Mouse (Mus musculus) forebrain, postnatal 0 days (tissue): ENCODE measurements at regions not wholly inside any gene's neighbourhood (a gene's known extent, or its start where the extent isn't known, plus 50 kb on each side); places are given as distances from the start of the nearest gene placed in this dataset.
"Not testable (repeated sequence)": the region's sequence is repeated elsewhere in the genome, so short reads cannot be mapped to it uniquely, and the experiment has no call there.

Experiments used
- ATAC-seq: fragments of 200-750 bp; cut with Nextera tagmentation; 2 replicates; pipeline ENCODE4 v1.8.0; 2017; ENCODE audit warnings: mild to moderate bottlenecking, moderate library complexity
- DNase-seq: peaks from one replicate; pipeline ENCODE4 v3.0.0-alpha.2; 2015
- H3K27ac ChIP-seq: fragments of 300-500 bp; sonication (generic); 2 replicates; pipeline ENCODE4 v1.5.1; 2014; ENCODE audit warnings: low read depth, mild to moderate bottlenecking, antibody characterized with exemption, low read length, moderate library complexity, mixed read lengths
- H3K27me3 ChIP-seq: fragments of 300-500 bp; sonication (generic); 2 replicates; pipeline ENCODE4 v1.6.1; 2014; ENCODE audit warnings: mild to moderate bottlenecking, low read length, mixed read lengths; ENCODE audit not compliant: insufficient read depth
- H3K36me3 ChIP-seq: fragments of 300-500 bp; sonication (generic); 2 replicates; pipeline ENCODE4 v1.6.1; 2014; ENCODE audit warnings: mild to moderate bottlenecking, moderate library complexity; ENCODE audit not compliant: insufficient read depth
- H3K4me1 ChIP-seq: fragments of 300-500 bp; sonication (generic); 2 replicates; pipeline ENCODE4 v1.6.1; 2014; ENCODE audit warnings: antibody characterized with exemption; ENCODE audit not compliant: insufficient read depth
- H3K4me2 ChIP-seq: fragments of 300-500 bp; sonication (generic); 2 replicates; pipeline ENCODE4 v1.6.1; 2014; ENCODE audit warnings: low read depth, mild to moderate bottlenecking, moderate library complexity
- H3K4me3 ChIP-seq: fragments of 300-500 bp; sonication (generic); 2 replicates; pipeline ENCODE4 v1.5.1; 2014; ENCODE audit warnings: low read depth, low read length, mixed read lengths
- H3K9ac ChIP-seq: fragments of 300-500 bp; sonication (generic); 2 replicates; pipeline ENCODE4 v1.6.1; 2014; ENCODE audit warnings: mild to moderate bottlenecking
- H3K9me3 ChIP-seq: fragments of 300-500 bp; sonication (generic); 2 replicates; pipeline ENCODE4 v1.6.1; 2016; ENCODE audit warnings: low read length
- CTCF ChIP-seq: sonication (generic); IDR thresholded peaks from 2 replicates; pipeline ENCODE4 v1.5.1; 2016; ENCODE audit warnings: antibody characterized with exemption, control low read depth, low read depth
- WGBS: fragments of 180-500 bp; shearing (Covaris S2); extraction: QIAGEN DNeasy Blood & Tissue Kit; methylation state at CpG from one replicate; pipeline ENCODE4 v1.1.7; 2014; 5-methylcytosine and 5-hydroxymethylcytosine counted together

DNA sequence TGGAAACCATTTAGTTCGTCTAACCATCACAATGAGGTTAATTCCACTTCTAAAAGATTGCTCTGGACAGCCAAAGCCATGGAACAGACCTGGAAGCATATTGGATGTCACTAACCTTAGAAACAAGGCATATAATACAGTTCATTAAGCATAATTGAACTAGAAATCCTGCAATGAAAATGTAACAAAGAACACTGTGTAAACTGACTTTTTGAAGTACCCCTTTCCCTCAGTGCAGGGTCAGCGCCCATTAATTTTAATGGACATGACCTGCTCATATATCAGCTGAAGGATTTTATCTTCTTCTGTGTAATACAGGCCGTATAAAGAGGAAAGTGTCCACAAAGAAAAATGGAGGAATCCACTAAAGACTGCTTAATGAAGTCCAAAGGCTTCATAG lies 263.7 kb downstream of the Tpbg start:
- H3K9ac ChIP-seq: no peak overlapping the region
- H3K36me3 ChIP-seq: no peaks in the 10 kb centered on the region
- no peak overlapping the region for H3K4me2 ChIP-seq
- no peak overlapping the region for H3K4me3 ChIP-seq
- no peaks in the 10 kb centered on the region for H3K27me3 ChIP-seq
- ATAC-seq (no peak), DNase-seq (no peak)
- 82% methylated on average over 3 of the region's 3 CpGs for WGBS
- peaks cover 5% of the 10 kb centered on the region; the same call in 1 of the 2 replicates for H3K4me1 ChIP-seq
- no peak for TF ChIP-seq CTCF
- no peak overlapping the region for H3K27ac ChIP-seq
- no peaks in the 10 kb centered on the region for H3K9me3 ChIP-seq

DNA sequence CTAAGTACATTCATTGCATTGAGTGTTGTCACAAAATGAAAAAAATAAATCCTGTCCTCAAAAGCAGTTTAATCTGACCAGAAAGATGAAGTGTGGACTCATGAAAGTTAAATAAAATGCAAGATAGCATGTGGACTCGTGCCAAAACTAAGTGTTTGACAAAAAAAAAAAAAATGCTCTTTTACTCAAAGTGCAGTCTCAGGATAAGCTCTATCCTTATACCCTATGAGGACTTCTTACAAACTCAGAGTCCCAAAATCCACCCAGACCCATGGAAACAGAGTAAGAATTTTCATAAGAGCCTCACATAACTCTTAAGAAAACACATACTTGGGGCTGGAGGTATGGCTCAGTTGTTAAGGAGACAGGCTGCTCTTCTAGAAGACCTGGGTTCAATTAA lies 267.7 kb downstream of the Tpbg start:
- DNase-seq: no peak
- no peaks in the 10 kb centered on the region for H3K4me1 ChIP-seq
- H3K9me3 ChIP-seq: no peaks in the 10 kb centered on the region
- no peak overlapping the region for H3K4me3 ChIP-seq
- H3K4me2 ChIP-seq: no peak overlapping the region
- no peak for ATAC-seq
- no peak overlapping the region for H3K27ac ChIP-seq
- no peak for TF ChIP-seq CTCF
- H3K9ac ChIP-seq: no peak overlapping the region
- WGBS: 91% methylated on average over 1 of the region's 1 CpGs
- H3K36me3 ChIP-seq: no peaks in the 10 kb centered on the region
- no peaks in the 10 kb centered on the region for H3K27me3 ChIP-seq

DNA sequence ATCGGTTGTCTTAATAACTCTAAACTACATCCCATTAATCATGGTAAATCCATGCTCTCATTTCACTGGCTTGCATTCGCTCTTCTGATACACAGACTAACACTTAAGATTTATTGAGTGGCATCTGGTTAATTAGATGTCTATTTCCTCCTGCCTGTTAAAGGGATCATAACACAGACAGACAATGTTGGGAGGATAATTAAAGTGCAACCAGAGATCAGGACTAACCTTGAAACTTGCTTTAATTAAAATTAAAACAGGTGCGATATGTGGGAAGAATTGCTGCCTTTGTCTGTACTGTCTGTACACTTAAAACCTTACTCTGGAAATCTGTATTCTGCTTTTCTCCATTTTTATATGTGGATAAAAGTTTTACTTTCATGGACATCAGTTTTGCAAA lies 277.2 kb downstream of the Tpbg start:
- Histone ChIP-seq H3K4me3 (no peak overlapping the region), H3K27ac (no peak overlapping the region), H3K4me1 (no peaks in the 10 kb centered on the region), H3K27me3 (no peaks in the 10 kb centered on the region), H3K36me3 (no peaks in the 10 kb centered on the region), H3K9ac (no peak overlapping the region), H3K4me2 (no peak overlapping the region), H3K9me3 (no peaks in the 10 kb centered on the region)
- ATAC-seq: no peak
- DNase-seq: no peak
- WGBS: 68% methylated on average over 3 of the region's 3 CpGs
- TF ChIP-seq CTCF: no peak

DNA sequence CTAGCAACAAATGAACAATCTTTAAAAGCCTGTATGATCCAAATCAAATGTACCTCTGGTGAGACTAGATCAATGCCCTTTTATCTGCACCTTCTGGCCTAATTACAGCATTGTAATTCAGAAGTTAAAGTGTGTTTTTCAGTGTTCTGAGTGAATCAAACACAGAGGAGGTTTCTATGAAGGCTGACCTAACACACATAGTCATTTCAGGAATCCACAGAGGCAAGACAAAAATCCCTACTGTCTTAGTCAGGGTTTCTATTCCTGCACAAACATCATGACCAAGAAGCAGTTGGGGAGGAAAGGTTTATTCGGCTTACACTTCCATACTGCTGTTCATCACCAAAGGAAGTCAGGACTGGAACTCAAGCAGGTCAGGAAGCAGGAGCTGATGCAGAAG lies 293.4 kb downstream of the Tpbg start:
- not testable (repeated sequence) for H3K36me3 ChIP-seq, H3K9ac ChIP-seq, DNase-seq, H3K4me2 ChIP-seq, H3K4me1 ChIP-seq, H3K9me3 ChIP-seq, ATAC-seq, H3K4me3 ChIP-seq, H3K27me3 ChIP-seq, H3K27ac ChIP-seq
- WGBS: 71% methylated on average over 1 of the region's 1 CpGs

DNA sequence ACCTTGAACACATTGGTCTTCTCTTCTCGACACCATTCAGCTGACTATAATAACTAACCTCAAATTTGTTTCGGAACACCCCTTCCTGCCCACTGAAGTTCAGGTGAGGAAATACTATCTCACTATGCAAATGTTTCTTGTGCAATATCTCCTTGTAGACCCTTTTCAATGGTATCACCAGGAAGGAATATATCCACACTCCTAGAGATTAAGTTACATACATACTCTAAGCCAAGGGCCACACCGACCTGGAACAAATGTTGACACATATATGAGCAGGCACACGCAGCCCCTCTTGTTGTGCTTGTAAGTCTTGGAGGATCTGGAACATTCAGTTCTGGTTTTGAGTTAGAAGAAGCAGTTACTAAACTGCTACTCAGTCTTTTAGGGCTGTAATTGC lies 303.7 kb downstream of the Tpbg start:
- WGBS: 91% methylated on average over 4 of the region's 4 CpGs

DNA sequence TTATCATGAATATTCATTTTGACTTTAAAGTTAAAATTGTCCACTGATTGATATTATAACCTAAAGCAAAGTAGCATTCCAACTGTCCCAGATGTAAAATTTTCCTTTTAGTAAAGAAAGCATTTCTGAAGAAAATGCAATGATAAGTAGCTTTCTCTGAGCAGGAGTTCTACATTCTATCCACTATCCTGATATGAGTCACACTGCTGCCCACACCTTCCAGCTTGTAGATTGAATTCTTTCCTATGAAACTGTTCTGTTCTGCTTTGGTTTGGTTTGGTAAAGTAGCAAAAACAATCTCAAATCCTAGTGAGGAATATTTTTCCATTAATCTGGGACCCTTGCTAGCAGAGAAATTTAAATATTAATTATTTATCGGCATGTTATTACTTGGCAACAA lies 304.4 kb downstream of the Ube2cbp start:
- Histone ChIP-seq H3K9ac (no peak overlapping the region), H3K9me3 (no peaks in the 10 kb centered on the region), H3K4me1 (no peaks in the 10 kb centered on the region), H3K4me3 (no peak overlapping the region), H3K27ac (no peak overlapping the region), H3K4me2 (no peak overlapping the region), H3K36me3 (no peaks in the 10 kb centered on the region), H3K27me3 (no peaks in the 10 kb centered on the region)
- DNase-seq (no peak), ATAC-seq (no peak)
- WGBS: 100% methylated on average over 1 of the region's 1 CpGs
- TF ChIP-seq CTCF: no peak

More for the DNA sequence above, 303.7 kb downstream of the Tpbg start:
- H3K27me3 ChIP-seq: no peaks in the 10 kb centered on the region
- TF ChIP-seq CTCF: no peak
- H3K36me3 ChIP-seq: no peaks in the 10 kb centered on the region
- H3K4me3 ChIP-seq: no peak overlapping the region
- H3K4me2 ChIP-seq: no peak overlapping the region
- ATAC-seq (no peak), DNase-seq (no peak)
- no peak overlapping the region for H3K27ac ChIP-seq
- no peaks in the 10 kb centered on the region for H3K4me1 ChIP-seq
- H3K9me3 ChIP-seq: no peaks in the 10 kb centered on the region
- H3K9ac ChIP-seq: no peak overlapping the region

DNA sequence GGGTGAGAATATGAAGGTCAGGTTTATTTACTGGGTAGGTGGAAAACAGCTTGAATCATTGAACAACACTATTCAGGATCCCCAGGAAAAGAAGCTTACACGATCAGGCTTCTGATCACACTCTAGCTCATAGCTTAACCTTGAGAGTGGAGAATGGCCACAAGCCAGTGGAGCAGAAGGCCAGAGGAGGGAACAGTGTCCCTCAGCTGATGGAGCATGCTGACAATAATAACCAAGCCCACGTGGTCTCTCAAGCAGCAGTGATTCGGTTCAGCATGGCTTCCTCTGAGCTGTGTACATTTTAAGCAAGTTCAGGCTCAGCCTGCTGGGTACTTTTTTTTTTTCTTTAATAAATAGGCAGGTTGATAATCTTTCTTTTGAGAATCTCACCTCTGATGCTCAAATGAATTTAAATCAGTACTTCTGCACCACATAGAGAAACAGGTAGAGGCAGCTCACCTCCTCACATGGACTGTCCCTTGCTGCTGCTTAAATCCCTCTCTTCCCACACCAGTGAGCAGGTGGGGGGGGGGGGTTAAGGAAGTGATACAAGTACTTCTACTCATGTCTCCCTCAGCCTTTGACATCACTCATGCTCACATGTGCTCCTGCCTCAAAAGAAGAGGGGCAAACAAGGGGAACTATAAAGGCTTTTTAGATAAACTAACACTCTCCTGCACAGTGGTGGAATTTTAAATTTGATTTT lies 298.2 kb downstream of the Ube2cbp start:
- Histone ChIP-seq H3K27me3 (no peaks in the 10 kb centered on the region), H3K4me2 (no peak overlapping the region), H3K4me3 (no peak overlapping the region), H3K27ac (no peak overlapping the region), H3K4me1 (no peaks in the 10 kb centered on the region), H3K9ac (no peak overlapping the region), H3K36me3 (no peaks in the 10 kb centered on the region), H3K9me3 (no peaks in the 10 kb centered on the region)
- TF ChIP-seq CTCF: no peak
- ATAC-seq (no peak), DNase-seq (no peak)
- WGBS: 61% methylated on average over 3 of the region's 3 CpGs
